Mouse (Mus musculus): ENCODE measurements around the gene Slc44a4.
"Not testable (repeated sequence)": the region's sequence is repeated elsewhere in the genome, so short reads cannot be mapped to it uniquely, and the experiment has no call there.

The Slc44a4 gene

GRCm38 (mm10) chr17:34959130-34959778 is 45.0 kb downstream of the Slc44a4 start, which contains the start of gene Hspa1b:
TSS of gene Hspa1b (minus strand) at chr17:34959238.
- peak; percentile 45 to 64 for DNase-seq (ENCODE audit: low read depth in 2 of 2, low spot score in 2 of 2)

GRCm38 (mm10) chr17:34959881-34960515 is 45.7 kb downstream of the Slc44a4 start:
- no peak for DNase-seq (ENCODE audit: low read depth in 2 of 2, low spot score in 2 of 2)

- DNase-seq (ENCODE audit: low read depth in 2 of 2, low spot score in 2 of 2): no peak
These were observed 46.6 kb downstream of the Slc44a4 start for GRCm38 (mm10) chr17:34960702-34961493.

GRCm38 (mm10) chr17:34962125-34962524 is 47.9 kb downstream of the Slc44a4 start:
- no peak for DNase-seq (ENCODE audit: low read depth in 2 of 2, low spot score in 2 of 2)

DNA sequence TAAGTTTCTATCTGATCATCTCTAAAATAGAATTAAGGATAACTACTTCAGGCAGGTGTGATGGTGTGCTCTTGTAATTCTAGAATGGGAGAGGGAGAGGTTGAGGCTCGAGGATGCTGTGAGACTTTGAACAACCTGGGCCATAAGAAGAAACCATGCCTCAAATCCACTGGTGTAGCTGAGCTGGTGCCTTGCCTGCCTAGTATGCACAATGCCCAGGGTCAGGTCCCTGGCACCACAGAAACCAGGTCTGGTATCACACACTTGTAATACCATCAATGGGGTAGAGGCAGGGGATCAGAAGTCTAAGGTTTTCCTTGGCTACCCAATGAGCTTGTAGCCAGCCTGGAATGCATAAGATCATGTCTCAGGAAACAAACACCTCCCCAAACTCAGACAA is 48.6 kb downstream of the Slc44a4 start:
- no peak for DNase-seq (ENCODE audit: low read depth in 2 of 2, low spot score in 2 of 2)

- no peak for DNase-seq (ENCODE audit: low read depth in 2 of 2, low spot score in 2 of 2)
These were observed 50.4 kb downstream of the Slc44a4 start for GRCm38 (mm10) chr17:34964640-34965049.

DNA sequence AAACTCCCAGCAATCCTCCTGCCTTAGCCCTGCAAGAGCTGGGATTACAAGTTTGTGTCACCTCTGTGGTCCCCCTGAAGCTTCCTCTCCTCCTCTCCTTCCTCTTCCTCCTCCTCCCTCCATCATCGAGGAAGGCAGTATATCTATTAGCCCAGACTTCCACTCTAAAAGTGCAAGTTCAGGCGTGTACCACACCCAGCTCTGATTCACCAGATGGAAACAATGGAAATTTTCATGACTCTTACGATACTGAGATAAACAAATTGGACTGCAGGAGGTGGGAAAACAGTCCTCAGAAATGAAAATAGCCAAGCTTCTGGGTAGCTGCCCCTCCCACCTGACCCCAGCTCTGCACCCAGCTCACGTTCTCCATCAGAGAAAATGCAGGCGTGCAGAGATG is 51.4 kb downstream of the Slc44a4 start:
- no peak for DNase-seq (ENCODE audit: low read depth in 2 of 2, low spot score in 2 of 2)

- DNase-seq (ENCODE audit: low read depth in 2 of 2, low spot score in 2 of 2): not testable (repeated sequence)
These were observed 55.6 kb downstream of the Slc44a4 start, which contains the start of gene Gm20481 for GRCm38 (mm10) chr17:34969822-34970221. TSS of gene Gm20481 (plus strand) at chr17:34969912.

- DNase-seq (ENCODE audit: low read depth in 2 of 2, low spot score in 2 of 2): not testable (repeated sequence)
These were observed 56.6 kb downstream of the Slc44a4 start for GRCm38 (mm10) chr17:34970850-34971249.

GRCm38 (mm10) chr17:34971694-34972068 is 57.4 kb downstream of the Slc44a4 start:
- not testable (repeated sequence) for DNase-seq (ENCODE audit: low read depth in 2 of 2, low spot score in 2 of 2)

- peak; percentile 13 to 57 for DNase-seq (ENCODE audit: low read depth in 2 of 2, low spot score in 2 of 2)
These were observed 57.9 kb downstream of the Slc44a4 start, which contains the start of the genes Hspa1a and Hspa1l for GRCm38 (mm10) chr17:34972069-34972749. TSS of gene Hspa1a (minus strand) at chr17:34972156. TSS of gene Hspa1l (plus strand) at chr17:34972703.

GRCm38 (mm10) chr17:34975581-34976492 is 61.6 kb downstream of the Slc44a4 start:
- DNase-seq (ENCODE audit: low read depth in 2 of 2, low spot score in 2 of 2): no peak

DNA sequence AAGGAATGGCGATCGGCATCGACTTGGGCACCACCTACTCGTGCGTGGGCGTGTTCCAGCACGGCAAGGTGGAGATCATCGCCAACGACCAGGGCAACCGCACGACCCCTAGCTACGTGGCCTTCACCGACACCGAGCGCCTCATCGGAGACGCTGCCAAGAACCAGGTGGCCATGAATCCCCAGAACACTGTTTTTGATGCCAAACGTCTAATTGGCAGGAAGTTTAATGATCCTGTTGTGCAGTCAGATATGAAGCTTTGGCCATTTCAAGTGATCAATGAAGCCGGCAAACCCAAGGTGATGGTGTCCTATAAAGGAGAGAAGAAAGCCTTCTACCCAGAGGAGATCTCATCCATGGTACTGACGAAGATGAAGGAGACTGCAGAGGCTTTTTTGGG is 62.7 kb downstream of the Slc44a4 start:
- no peak for DNase-seq (ENCODE audit: low read depth in 2 of 2, low spot score in 2 of 2)

DNA sequence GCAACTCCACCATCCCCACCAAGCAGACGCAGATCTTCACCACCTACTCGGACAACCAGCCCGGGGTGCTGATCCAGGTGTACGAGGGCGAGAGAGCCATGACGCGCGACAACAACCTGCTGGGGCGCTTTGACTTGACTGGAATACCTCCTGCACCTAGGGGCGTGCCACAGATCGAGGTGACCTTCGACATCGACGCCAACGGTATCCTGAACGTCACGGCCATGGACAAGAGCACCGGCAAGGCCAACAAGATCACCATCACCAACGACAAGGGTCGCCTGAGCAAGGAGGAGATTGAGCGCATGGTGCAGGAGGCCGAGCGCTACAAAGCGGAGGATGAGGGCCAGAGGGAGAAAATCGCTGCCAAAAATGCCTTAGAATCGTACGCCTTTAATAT is 64.0 kb downstream of the Slc44a4 start:
- DNase-seq (ENCODE audit: low read depth in 2 of 2, low spot score in 2 of 2): no peak

GRCm38 (mm10) chr17:34979631-34980030 is 65.4 kb downstream of the Slc44a4 start:
- DNase-seq (ENCODE audit: low read depth in 2 of 2, low spot score in 2 of 2): no peak

Data from CD8-positive naive resting alpha-beta T cell, adult 2 months (primary cell).